Mouse (Mus musculus) adrenal gland, adult 2 months (tissue): ENCODE measurements at regions not wholly inside any gene's neighbourhood (a gene's known extent, or its start where the extent isn't known, plus 50 kb on each side); places are given as distances from the start of the nearest gene placed in this dataset.

ENCODE experiments used
- DNase-seq: peaks from one replicate; pipeline ENCODE4 v3.0.0; 2021

DNA sequence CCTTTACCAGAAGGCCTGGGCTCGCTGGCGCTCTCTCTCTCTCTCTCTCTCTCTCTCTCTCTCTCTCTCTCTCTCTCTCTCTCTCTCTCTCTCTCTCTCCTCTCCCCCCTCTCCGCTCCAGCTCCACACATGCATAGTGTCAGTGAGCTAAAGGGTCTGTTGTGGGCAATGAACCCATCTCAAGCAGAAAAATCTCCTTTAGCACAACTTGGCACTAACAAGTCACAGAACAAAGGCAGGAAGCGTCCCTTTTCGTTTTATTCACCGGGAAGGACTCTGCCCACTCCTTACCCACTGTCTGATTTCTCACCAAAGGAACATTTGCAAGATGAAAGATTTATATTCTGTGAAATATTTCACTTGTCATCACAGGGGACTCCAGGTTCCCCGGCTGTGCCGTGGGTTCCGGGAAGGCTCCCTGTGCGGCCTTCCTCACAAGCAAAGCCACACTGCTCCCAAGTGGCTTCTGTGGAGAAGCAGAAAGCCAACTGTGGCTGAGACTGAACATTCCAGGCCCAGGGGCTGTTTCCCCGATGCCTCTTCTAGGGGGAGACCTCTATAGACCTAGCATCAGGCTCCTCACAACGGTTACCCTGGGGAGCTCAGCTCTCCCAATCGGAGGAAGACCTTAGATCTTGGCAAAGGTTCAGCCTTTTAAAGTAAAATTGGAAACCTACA, 253.2 kb upstream of the Spred2 start:
- DNase-seq: peak; percentile 23

DNA sequence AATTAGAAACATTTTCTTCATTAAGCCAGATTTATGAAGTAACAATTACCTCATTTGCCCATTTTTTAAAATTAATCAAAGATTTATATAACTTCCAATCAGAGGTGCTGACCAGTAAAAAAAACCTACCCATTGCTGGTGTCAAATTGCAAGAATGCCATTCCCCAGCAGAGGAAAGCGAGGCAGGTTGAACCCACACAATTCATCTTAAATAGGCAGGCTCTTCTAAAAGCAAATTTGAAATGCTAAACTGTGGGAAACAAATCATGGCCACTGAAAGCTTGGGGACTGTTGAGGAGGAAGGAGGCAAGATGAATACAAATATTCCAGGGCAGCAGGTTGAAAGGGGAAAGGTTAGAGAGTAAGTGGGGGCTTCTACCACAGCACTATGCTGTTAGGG, 251.2 kb upstream of the Spred2 start:
- DNase-seq: no peak

GRCm38 (mm10) chr11:19676514-19676913, 247.7 kb upstream of the Spred2 start:
- no peak for DNase-seq

- no peak for DNase-seq
These were observed 245.1 kb upstream of the Spred2 start for GRCm38 (mm10) chr11:19679041-19679440.

DNA sequence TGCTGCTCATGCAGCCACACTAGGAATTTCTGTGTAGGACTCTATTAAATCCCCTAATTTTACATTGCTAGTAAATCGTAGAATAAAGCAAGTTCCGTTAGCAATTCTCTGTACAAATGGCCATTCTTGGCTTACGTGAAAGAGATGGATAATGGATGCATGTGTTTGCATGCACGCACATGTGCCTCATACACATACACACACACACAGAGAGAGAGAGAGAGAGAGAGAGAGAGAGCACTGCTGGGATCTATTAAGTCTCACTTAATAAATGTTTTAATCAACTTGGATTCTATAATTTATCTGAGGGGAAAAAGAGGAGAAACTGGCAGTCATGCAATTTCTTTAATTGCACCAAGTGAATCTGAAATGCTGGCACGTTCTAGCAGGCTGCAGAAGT, 244.5 kb upstream of the Spred2 start:
- DNase-seq: no peak

- DNase-seq: no peak
These were observed 223.0 kb upstream of the Spred2 start for GRCm38 (mm10) chr11:19701198-19701597.

DNA sequence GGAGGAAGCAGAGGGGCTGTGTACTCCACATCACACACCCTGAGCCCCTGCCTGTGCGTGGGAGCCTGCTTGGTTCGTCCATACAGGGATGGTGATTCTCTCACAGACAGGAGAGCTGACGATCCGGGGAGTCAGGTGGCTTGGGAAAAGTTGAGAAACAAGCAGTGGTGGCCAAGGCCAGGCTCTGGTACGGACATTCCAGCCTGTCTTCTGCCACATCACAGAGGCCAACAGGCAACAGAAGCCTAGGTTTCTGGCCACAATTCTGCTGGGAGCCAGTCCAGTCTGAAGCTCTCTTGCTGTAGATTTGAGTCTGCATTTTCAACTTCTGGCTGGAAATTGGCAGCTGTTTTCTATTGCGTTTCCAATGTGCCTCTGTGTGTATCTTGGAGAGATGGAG, 215.4 kb upstream of the Spred2 start:
- no peak for DNase-seq

DNA sequence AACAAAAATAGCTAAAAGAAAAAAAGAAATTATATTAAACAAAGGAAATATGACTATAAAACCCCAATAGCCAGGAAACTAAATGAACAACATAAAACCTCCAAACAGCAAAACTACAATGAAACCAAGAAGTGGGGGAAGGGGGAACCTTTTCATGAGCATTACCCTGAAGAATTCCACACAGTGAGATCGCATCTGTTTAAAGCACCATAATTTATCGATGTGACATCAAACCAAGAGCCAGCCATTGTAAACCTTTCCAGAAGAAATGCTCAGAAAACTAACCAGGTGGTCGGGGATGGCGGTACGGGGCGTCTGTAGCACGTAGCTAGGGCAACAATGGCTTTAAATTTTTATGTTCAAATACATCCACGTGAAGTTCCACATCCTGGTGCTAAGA, 214.8 kb upstream of the Spred2 start:
- no peak for DNase-seq

GRCm38 (mm10) chr11:19713091-19713490, 211.1 kb upstream of the Spred2 start:
- no peak for DNase-seq

DNA sequence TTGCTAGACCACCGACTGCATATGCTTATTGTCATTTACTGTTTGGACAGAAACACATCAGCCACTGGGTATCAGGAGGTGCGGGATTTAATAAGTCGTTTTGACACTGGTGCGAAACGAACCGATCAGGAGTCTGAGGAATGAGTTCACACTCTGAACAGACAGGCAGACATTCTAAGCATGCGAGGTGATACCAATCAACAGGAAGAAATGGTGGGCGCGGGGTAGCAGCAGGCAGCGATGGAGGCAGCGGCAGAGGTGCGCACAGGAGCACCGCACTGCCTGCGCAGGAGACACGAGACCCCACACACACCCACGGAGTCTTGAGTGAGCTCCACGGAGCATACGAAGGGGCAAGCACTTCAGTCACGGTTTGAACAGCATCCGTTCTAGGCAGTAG, 210.6 kb upstream of the Spred2 start:
- no peak for DNase-seq

DNA sequence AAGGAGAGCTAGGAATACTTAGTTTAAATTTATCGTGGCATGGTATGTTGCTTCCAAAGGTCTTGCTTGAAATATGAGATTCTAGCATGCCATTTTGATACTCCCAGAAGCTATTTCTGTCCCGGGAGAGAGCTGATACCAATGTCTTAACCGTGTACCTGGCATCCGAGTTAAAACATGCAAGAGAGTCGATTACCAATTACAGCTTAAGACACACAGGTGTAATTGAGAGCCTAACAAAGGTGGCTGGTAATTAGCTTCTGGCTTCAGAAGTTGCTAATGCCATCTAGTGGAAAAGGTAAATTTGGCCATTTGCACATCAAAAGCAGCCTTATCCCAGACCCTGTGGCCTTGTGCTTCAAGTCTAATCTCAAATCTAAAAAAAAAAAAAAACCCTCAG, 210.0 kb upstream of the Spred2 start:
- DNase-seq: no peak

DNA sequence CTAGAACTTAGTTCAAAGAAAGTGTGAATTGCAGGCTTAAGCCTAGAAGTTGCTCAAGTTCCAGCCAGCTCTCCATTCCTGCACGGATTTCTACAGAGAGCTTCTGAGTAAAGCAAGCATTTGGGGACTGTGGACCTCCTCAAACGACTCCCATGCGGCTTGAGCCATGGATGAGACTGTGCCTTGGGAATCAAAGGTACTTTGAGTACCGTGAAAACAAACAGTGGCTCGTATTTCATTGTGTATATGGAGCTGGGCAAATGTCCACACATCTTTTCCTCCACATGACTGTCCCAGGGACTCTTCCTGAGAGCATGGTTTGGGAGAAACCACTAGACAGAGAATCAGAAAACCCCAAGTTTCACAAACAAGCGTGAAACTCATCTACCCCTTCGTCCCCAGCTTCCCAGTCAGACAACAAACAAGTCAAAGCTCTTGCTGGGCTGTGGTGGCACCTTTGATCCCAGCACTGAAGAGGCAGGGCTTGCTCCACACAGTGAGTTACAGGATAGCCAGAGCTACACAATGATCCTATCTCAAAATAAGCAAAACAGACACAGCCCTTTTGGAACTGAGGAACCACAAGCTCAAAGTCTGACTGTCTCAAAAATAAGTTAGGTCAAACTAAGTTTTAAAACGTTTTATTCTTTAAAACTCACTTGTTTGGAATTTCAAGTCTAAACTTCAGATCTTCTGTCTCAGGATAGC, 209.1 kb upstream of the Spred2 start:
- DNase-seq: no peak

GRCm38 (mm10) chr11:19718165-19718564, 206.0 kb upstream of the Spred2 start:
- DNase-seq: no peak

DNA sequence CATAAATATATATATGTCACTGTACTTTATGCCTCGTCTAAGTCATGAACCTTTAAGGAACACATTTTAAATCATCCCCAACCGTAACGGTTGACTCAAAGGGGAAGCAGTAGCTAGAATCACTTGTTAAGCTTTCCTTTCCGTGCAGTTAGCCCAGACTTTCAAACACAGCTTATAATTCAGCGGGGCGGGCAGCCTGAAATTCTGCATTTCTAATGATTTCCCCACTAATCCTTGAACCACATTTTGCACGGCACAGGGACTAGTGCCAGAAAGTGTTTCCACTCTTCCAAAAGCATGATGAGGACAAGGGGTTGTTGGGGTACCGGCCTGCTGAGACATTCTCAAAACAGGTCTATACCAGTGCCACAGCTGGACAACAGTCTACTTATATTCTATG, 195.1 kb upstream of the Spred2 start:
- DNase-seq: no peak

- DNase-seq: no peak
These were observed 193.4 kb upstream of the Spred2 start for GRCm38 (mm10) chr11:19730747-19731146.

GRCm38 (mm10) chr11:19736076-19736475, 188.1 kb upstream of the Spred2 start:
- no peak for DNase-seq

GRCm38 (mm10) chr11:19736926-19737325, 187.2 kb upstream of the Spred2 start:
- no peak for DNase-seq

DNA sequence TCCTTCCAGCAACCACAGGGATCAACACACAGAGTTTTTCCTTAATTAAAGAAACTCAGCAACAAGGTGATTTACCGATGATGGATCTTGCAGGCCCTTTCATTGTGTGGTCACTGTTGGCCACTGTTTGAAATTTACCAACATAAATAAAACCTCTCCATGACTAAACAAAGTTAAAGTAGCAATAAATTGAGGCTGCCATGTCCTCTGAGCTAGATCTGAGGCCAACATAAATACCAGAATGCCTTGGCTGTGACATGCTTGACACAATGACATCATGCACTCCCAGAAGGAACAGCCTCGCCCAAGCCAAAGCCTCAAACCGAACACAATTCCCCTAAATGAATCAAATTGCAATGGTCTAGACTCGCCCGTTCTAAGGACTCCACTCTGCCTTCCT, 186.8 kb upstream of the Spred2 start:
- DNase-seq: peak; percentile 73

GRCm38 (mm10) chr11:19737807-19738206, 186.4 kb upstream of the Spred2 start:
- DNase-seq: no peak

- no peak for DNase-seq
These were observed 184.5 kb upstream of the Spred2 start for GRCm38 (mm10) chr11:19739527-19740151.

DNA sequence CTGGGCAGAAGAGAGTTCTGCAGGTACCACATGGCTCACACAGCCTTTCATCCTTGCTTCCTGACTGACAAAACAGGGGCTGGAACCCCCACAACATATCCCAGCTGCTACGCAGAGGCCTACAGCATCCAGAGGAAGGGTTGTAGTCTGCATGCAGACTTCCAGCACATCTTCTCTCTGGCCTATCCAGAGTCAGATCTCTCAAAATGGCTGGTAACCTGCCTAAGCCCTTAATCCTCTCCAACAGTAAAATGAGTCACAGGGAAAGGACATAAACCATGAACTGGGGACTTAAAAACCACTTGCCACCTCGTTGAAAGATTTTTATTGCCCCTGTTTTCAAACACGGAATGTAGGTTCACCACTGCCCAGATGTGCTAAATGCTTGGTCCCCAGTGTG, 183.6 kb upstream of the Spred2 start:
- no peak for DNase-seq

GRCm38 (mm10) chr11:19747097-19747972, 176.8 kb upstream of the Spred2 start:
- DNase-seq: no peak
